Mouse (Mus musculus) adrenal gland, postnatal 0 days (tissue): ENCODE measurements around the gene Gm4969. TPM values are rescaled to one million over a fixed set of nuclear protein-coding genes. Genes with fewer than 3 reads are reported as not detected.

Experiments used
- microRNA-seq: library from miRNA; unstranded; fragments of <30 nt; microRNA quantifications from one replicate; pipeline ENCODE4, GENCODE M21; 2016; ENCODE audit warnings: borderline replicate concordance; ENCODE audit not compliant: insufficient number of aligned reads
- polyA plus RNA-seq: library from polyadenylated mRNA; unstranded; fragments of >200 nt; fragmentation: Nextera tagmentation; extraction: Ambion mirVana; gene quantifications from 2 replicates; pipeline ENCODE4 v1.2.1, GENCODE M21; 2015

Gene Gm4969
- polyA plus RNA-seq, result 0.33 and 0.44 TPM in 2 replicates

GRCm38 (mm10) chr7:19118028-19118771 is at the start of gene Gm4969:
Gene Gm4969, minus strand, starts transcription at chr7:19118368.

GRCm38 (mm10) chr7:19165656-19166423 is 47.7 kb upstream of the Gm4969 start, which contains the start of gene Gipr:
Gene Gipr, minus strand, starts transcription at chr7:19166127.

DNA sequence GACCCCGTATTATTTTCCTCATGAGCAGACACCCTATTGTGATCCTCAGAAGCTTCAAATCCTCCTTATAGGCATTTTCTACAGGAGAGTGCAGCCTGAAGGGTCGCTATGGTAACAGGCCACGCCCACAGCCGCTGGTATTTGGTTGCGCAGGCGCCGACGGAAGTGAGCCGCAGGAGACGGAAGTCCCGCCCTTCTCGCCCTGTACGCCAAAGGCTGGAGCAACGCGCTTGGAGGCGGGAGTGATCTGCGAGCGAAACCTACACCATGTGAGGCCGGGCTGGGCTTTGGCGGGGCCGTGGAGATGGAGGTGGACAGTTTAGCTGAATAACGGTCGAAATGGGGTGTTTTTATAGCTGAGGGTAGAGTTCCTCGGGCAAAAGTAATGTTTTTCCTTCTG is 31.5 kb upstream of the Gm4969 start, which contains the start of gene Snrpd2:
Gene Snrpd2 (plus strand): TSS at position 97 of the 400 bp plus-strand sequence.

DNA sequence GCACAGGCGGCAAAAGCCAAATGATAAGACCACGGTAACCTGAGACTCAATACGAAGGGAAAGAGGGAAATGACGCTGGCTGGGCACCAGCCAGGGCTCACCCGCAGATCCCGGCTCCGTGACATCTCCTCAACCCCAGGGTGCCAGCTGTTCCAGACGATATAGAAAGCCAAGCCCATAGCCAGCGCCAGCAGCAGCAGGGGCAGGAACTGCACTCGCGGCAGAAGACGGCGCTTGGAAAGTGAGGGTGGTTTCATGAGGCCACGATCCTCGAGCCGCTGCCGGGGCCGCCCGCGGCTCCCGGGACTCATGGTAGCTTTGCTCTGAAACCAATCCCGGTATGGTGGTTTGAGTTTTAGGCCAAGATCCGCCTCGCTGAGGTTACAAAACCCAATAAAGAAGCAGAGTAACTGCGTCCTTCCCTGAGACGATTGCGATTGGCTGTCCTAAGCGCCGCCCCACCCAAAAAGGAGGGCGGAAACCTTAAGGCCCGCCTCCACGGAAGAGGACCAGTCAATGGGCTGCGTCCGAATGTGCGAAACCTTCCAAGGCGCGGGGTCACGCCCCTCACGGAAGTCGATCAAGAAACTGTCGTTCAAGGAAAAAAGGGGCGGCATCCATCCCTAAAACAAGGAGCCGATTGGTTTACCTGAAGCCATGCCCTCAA is 30.8 kb upstream of the Gm4969 start, which contains the start of gene Qpctl:
Gene Qpctl (minus strand): TSS at position 417 of the 667 bp plus-strand sequence.

GRCm38 (mm10) chr7:19119631-19120429 is 1.7 kb upstream of the Gm4969 start, which contains the start of gene Fbxo46:
Gene Fbxo46, plus strand, starts transcription at chr7:19119859.

GRCm38 (mm10) chr7:19094471-19094825 is 23.7 kb downstream of the Gm4969 start, which contains the start of gene Six5:
Gene Six5, plus strand, starts transcription at chr7:19094594.

GRCm38 (mm10) chr7:19083701-19084100 is 34.5 kb downstream of the Gm4969 start, which contains the start of gene Dmpk:
Gene Dmpk, plus strand, starts transcription at chr7:19083849.

DNA sequence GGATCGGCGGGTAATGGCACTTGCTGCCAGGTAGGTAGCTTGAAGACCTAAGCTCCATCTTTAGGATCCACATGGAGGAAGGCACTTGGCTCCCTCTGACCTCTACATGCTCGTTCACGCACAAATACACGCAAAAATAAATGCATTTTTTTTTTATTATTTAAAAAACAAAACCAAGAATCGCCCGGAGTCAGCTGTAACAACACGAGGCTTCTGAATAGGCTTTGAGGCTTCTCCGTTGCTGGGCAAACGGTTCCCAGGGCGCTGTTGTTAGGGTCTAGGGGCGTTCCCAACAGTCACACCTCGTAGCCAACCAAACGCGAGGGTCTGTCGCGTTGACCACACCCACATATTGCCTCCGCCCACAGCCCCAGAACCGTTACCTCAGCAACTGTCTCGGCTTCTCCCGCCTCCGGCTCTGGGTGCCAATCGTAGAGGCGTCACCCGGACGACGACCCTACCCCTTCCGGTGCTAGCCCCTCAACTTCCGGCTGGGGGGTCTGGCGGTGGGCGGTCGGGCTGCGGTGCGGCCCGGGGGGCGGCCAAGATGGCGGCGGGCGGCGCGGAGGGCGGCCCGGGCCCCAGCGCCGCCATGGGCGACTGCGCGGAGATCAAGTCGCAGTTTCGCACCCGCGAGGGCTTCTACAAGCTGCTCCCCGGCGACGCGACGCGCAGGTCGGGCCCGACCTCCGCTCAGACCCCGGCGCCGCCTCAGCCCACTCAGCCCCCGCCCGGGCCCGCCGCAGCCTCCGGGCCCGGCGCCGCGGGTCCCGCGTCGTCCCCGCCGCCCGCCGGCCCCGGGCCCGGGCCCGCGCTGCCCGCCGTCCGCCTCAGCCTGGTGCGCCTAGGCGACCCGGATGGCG is 42.2 kb downstream of the Gm4969 start, which contains the start of gene Dmwd:
Gene Dmwd (plus strand): TSS at position 505 of the 863 bp plus-strand sequence.

DNA sequence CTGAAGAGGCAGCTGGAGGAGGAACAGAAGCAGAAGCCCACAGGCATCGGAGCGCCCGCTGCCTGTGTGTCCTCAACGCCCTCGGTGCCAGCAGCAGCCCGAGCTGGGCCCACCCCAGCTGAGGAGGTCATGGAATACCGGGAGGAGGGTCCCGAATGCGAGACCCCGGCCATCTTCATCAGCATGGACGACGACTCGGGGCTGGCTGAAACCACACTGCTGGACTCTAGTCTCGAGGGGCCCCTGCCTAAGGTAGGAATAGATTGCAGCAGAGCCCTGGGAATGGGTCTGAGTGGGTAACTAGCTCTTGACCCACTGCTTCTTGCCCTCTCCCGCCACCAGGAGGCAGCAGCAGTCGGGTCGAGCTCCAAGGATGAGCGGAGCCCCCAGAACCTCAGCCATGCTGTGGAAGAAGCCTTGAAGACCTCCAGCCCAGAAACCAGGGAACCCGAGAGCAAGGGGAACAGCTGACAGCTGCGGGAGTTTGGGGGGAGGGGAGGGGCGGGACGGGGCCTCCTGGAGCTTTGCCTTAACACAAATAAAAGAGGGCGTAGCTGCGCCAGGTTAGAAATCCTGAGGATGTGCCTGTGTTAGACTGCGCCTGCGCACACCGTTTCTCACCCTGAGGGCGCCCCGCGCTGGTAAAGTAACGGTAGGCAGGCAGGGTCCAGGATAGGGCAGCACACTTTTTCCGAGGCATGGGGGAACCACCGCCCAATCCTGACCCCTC is 64.0 kb downstream of the Gm4969 start, which contains the start of gene Rsph6a:
Gene Rsph6a (plus strand): TSS at position 644 of the 730 bp plus-strand sequence.

Small RNAs within 50 kb of the gene (microRNA-seq; reads per million reads assigned to microRNA genes)
- 1.1 reads per million for gene Mir3100

Other genes starting within 250 kb of the Gm4969 start
- gene Pglyrp1, start 247.0 kb downstream of the Gm4969 start, polyA plus RNA-seq, result 7.2 and 13.5 TPM in 2 replicates
- 17.2 and 17.7 TPM in 2 replicates for gene Ccdc61, start 208.0 kb downstream of the Gm4969 start, polyA plus RNA-seq
- gene Nova2, start 192.5 kb downstream of the Gm4969 start, polyA plus RNA-seq, result 0.58 and 0.68 TPM in 2 replicates
- 0.16 TPM in 1 of 2 replicates, not detected in the other for gene Nanos2, start 131.0 kb downstream of the Gm4969 start, polyA plus RNA-seq
- gene Mypop, start 127.1 kb downstream of the Gm4969 start, polyA plus RNA-seq, result 4.6 and 4.8 TPM in 2 replicates
- 15.6 and 16.6 TPM in 2 replicates for gene Irf2bp1, start 114.3 kb downstream of the Gm4969 start, polyA plus RNA-seq
- 1.1 and 2.4 TPM in 2 replicates for gene Foxa3, start 94.8 kb downstream of the Gm4969 start, polyA plus RNA-seq
- 14.9 and 20.6 TPM in 2 replicates for gene Sympk, start 94.0 kb downstream of the Gm4969 start, polyA plus RNA-seq
- not detected in 2 replicates for gene Rsph6a, start 63.7 kb downstream of the Gm4969 start, polyA plus RNA-seq
- 14.5 and 21.0 TPM in 2 replicates for gene Dmwd, start 42.1 kb downstream of the Gm4969 start, polyA plus RNA-seq
- 21.6 and 28.7 TPM in 2 replicates for gene Dmpk, start 34.5 kb downstream of the Gm4969 start, polyA plus RNA-seq
- 4.2 and 5.9 TPM in 2 replicates for gene Six5, start 23.8 kb downstream of the Gm4969 start, polyA plus RNA-seq
- gene Fbxo46, start 1.5 kb upstream of the Gm4969 start, polyA plus RNA-seq, result 5.8 and 8.7 TPM in 2 replicates
- 10.3 and 16.6 TPM in 2 replicates for gene Qpctl, start 30.9 kb upstream of the Gm4969 start, polyA plus RNA-seq
- gene Snrpd2, start 31.4 kb upstream of the Gm4969 start, polyA plus RNA-seq, result 109 and 149 TPM in 2 replicates
- gene Gipr, start 47.8 kb upstream of the Gm4969 start, polyA plus RNA-seq, result 0.33 and 0.54 TPM in 2 replicates
- 5.5 and 7.8 TPM in 2 replicates for gene Eml2, start 58.1 kb upstream of the Gm4969 start, polyA plus RNA-seq
- 0.98 and 2.9 TPM in 2 replicates for gene Gpr4, start 94.2 kb upstream of the Gm4969 start, polyA plus RNA-seq
- 15.0 and 17.1 TPM in 2 replicates for gene Opa3, start 110.0 kb upstream of the Gm4969 start, polyA plus RNA-seq
- gene Vasp, start 153.4 kb upstream of the Gm4969 start, polyA plus RNA-seq, result 43.2 and 55.1 TPM in 2 replicates
- 0.44 and 0.66 TPM in 2 replicates for gene Ppm1n, start 161.7 kb upstream of the Gm4969 start, polyA plus RNA-seq
- 24.3 and 37.8 TPM in 2 replicates for gene Rtn2, start 164.3 kb upstream of the Gm4969 start, polyA plus RNA-seq
- 0.12 and 0.14 TPM in 2 replicates for gene Fosb, start 191.7 kb upstream of the Gm4969 start, polyA plus RNA-seq
- gene Ercc1, start 226.4 kb upstream of the Gm4969 start, polyA plus RNA-seq, result 47.3 and 52.6 TPM in 2 replicates
- gene Cd3eap, start 241.1 kb upstream of the Gm4969 start, polyA plus RNA-seq, result 11.2 and 13.6 TPM in 2 replicates
- gene Ppp1r13l, start 241.4 kb upstream of the Gm4969 start, polyA plus RNA-seq, result 2.7 and 2.9 TPM in 2 replicates